Mouse (Mus musculus): ENCODE measurements around the gene Rcc1. TPM values are rescaled to one million over a fixed set of nuclear protein-coding genes. Genes with fewer than 3 reads are reported as not detected.
"Not testable (repeated sequence)": the region's sequence is repeated elsewhere in the genome, so short reads cannot be mapped to it uniquely, and the experiment has no call there.

The Rcc1 gene
- polyA plus RNA-seq, 1 experiment from 2014 or later: 99.8 TPM

- no peak overlapping the region for H3K27ac ChIP-seq (ENCODE audit: low read depth, low read length)
- ATAC-seq (replicated peaks; ENCODE audit: low FRiP score) (no peak), DNase-seq (ENCODE audit: low spot score) (no peak)
- H3K9ac ChIP-seq (ENCODE audit: low read depth, low read length): no peak overlapping the region
- H3K36me3 ChIP-seq (ENCODE audit: control insufficient read depth, insufficient read depth, low read length): peaks cover 19% of the 10 kb centered on the region
- no peaks in the 10 kb centered on the region for H3K9me3 ChIP-seq (ENCODE audit: control insufficient read depth, low read length)
- no peaks in the 10 kb centered on the region for H3K27me3 ChIP-seq (replicated peaks; ENCODE audit: control insufficient read depth, insufficient read depth, low read length)
- H3K4me1 ChIP-seq (replicated peaks; ENCODE audit: control insufficient read depth, insufficient read depth, low read length): no peaks in the 10 kb centered on the region
- 69% methylated on average over 4 of the region's 4 CpGs for WGBS
- no peak overlapping the region for H3K4me2 ChIP-seq
- H3K4me3 ChIP-seq (ENCODE audit: low read depth, low read length): no peak overlapping the region
Measured at GRCm38 (mm10) chr4:132292988-132293387, 60.4 kb downstream of the Rcc1 start.

GRCm38 (mm10) chr4:132291624-132292335 lies 61.6 kb downstream of the Rcc1 start:
- Histone ChIP-seq H3K27me3 (replicated peaks; ENCODE audit: control insufficient read depth, insufficient read depth, low read length) (no peaks in the 10 kb centered on the region), H3K27ac (ENCODE audit: low read depth, low read length) (no peak overlapping the region), H3K4me2 (no peak overlapping the region), H3K36me3 (ENCODE audit: control insufficient read depth, insufficient read depth, low read length) (peaks cover 24% of the 10 kb centered on the region), H3K4me3 (ENCODE audit: low read depth, low read length) (no peak overlapping the region), H3K9ac (ENCODE audit: low read depth, low read length) (no peak overlapping the region), H3K9me3 (ENCODE audit: control insufficient read depth, low read length) (no peaks in the 10 kb centered on the region), H3K4me1 (replicated peaks; ENCODE audit: control insufficient read depth, insufficient read depth, low read length) (no peaks in the 10 kb centered on the region)
- DNase-seq (ENCODE audit: low spot score) (no peak), ATAC-seq (replicated peaks; ENCODE audit: low FRiP score) (no peak)
- 85% methylated on average over 12 of the region's 12 CpGs for WGBS

GRCm38 (mm10) chr4:132291056-132291455 lies 62.3 kb downstream of the Rcc1 start:
- ATAC-seq (replicated peaks; ENCODE audit: low FRiP score) (no peak), DNase-seq (ENCODE audit: low spot score) (no peak)
- H3K27ac ChIP-seq (ENCODE audit: low read depth, low read length): no peak overlapping the region
- H3K36me3 ChIP-seq (ENCODE audit: control insufficient read depth, insufficient read depth, low read length): peaks cover 29% of the 10 kb centered on the region
- H3K4me2 ChIP-seq: no peak overlapping the region
- 95% methylated on average over 4 of the region's 4 CpGs for WGBS
- H3K4me1 ChIP-seq (replicated peaks; ENCODE audit: control insufficient read depth, insufficient read depth, low read length): no peaks in the 10 kb centered on the region
- no peaks in the 10 kb centered on the region for H3K27me3 ChIP-seq (replicated peaks; ENCODE audit: control insufficient read depth, insufficient read depth, low read length)
- no peaks in the 10 kb centered on the region; the same call in 1 of the 2 replicates for H3K9me3 ChIP-seq (ENCODE audit: control insufficient read depth, low read length)
- H3K4me3 ChIP-seq (ENCODE audit: low read depth, low read length): no peak overlapping the region
- H3K9ac ChIP-seq (ENCODE audit: low read depth, low read length): no peak overlapping the region

GRCm38 (mm10) chr4:132288840-132289239 lies 64.6 kb downstream of the Rcc1 start:
- 92% methylated on average over 2 of the region's 5 CpGs for WGBS
- DNase-seq (ENCODE audit: low spot score); H3K4me3 ChIP-seq (ENCODE audit: low read depth, low read length); H3K4me2 ChIP-seq; H3K9me3 ChIP-seq (ENCODE audit: control insufficient read depth, low read length); H3K27me3 ChIP-seq (replicated peaks; ENCODE audit: control insufficient read depth, insufficient read depth, low read length); H3K9ac ChIP-seq (ENCODE audit: low read depth, low read length); H3K27ac ChIP-seq (ENCODE audit: low read depth, low read length); H3K4me1 ChIP-seq (replicated peaks; ENCODE audit: control insufficient read depth, insufficient read depth, low read length); ATAC-seq (replicated peaks; ENCODE audit: low FRiP score): not testable (repeated sequence)
- H3K36me3 ChIP-seq (ENCODE audit: control insufficient read depth, insufficient read depth, low read length): peaks cover 38% of the 10 kb centered on the region

Other genes starting within 250 kb of the Rcc1 start
- 0.45 and 0.56 TPM in 2 replicates for gene Oprd1, start 209.1 kb downstream of the Rcc1 start, polyA plus RNA-seq (2014; fragmentation: Nextera tagmentation; extraction: Ambion mirVana)
- 82.6 and 87.3 TPM in 2 replicates for gene Ythdf2, start 141.3 kb downstream of the Rcc1 start, polyA plus RNA-seq (2014; fragmentation: Nextera tagmentation; extraction: Ambion mirVana)
- gene Gmeb1, start 92.0 kb downstream of the Rcc1 start, polyA plus RNA-seq (2014; fragmentation: Nextera tagmentation; extraction: Ambion mirVana): 25.4 and 26.8 TPM in 2 replicates
- gene Taf12, start 79.2 kb downstream of the Rcc1 start, polyA plus RNA-seq (2014; fragmentation: Nextera tagmentation; extraction: Ambion mirVana): 80.2 and 83.8 TPM in 2 replicates
- 0.75 and 1.5 TPM in 2 replicates for gene Rab42, start 50.2 kb downstream of the Rcc1 start, polyA plus RNA-seq (2014; fragmentation: Nextera tagmentation; extraction: Ambion mirVana)
- gene Trnau1ap, start 24.1 kb downstream of the Rcc1 start, polyA plus RNA-seq (2014; fragmentation: Nextera tagmentation; extraction: Ambion mirVana): 80.1 and 89.3 TPM in 2 replicates
- 30.9 and 32.4 TPM in 2 replicates for gene Phactr4, start 68.9 kb upstream of the Rcc1 start, polyA plus RNA-seq (2014; fragmentation: Nextera tagmentation; extraction: Ambion mirVana)
- gene Med18, start 110.3 kb upstream of the Rcc1 start, polyA plus RNA-seq (2014; fragmentation: Nextera tagmentation; extraction: Ambion mirVana): 24.6 and 24.7 TPM in 2 replicates
- 10.2 and 10.5 TPM in 2 replicates for gene Sesn2, start 156.9 kb upstream of the Rcc1 start, polyA plus RNA-seq (2014; fragmentation: Nextera tagmentation; extraction: Ambion mirVana)
- 1,813 and 1,952 TPM in 2 replicates for gene Atpif1, start 180.1 kb upstream of the Rcc1 start, polyA plus RNA-seq (2014; fragmentation: Nextera tagmentation; extraction: Ambion mirVana)
- 241 and 245 TPM in 2 replicates for gene Dnajc8, start 181.9 kb upstream of the Rcc1 start, polyA plus RNA-seq (2014; fragmentation: Nextera tagmentation; extraction: Ambion mirVana)
- gene Ptafr, start 210.5 kb upstream of the Rcc1 start, polyA plus RNA-seq (2014; fragmentation: Nextera tagmentation; extraction: Ambion mirVana): 0.73 and 0.85 TPM in 2 replicates